Mouse (Mus musculus) gastrocnemius, adult 8-10 months (tissue): ENCODE data around the gene Cyp2u1. TPM values are rescaled to one million over a fixed set of nuclear protein-coding genes. Genes with fewer than 3 reads are reported as not detected.

Experiments
- DNase-seq, 2 experiments: peaks; one replicate each; pipeline ENCODE4 v3.0.0; 2022; ENCODE audit warnings: low spot score in 2 of 2
- total RNA-seq, 4 experiments: library from RNA; stranded (reverse); gene quantifications; 2 replicates each; pipeline ENCODE4 v1.2.4; 2022

Gene Cyp2u1
- total RNA-seq, 4 experiments from 2014 or later = 13.5 to 19.2 (median 16.0) TPM

- no peak for DNase-seq
These were observed 44.1 kb downstream of the Cyp2u1 start for GRCm38 (mm10) chr3:131258921-131259320.

- no peak for DNase-seq
These were observed 47.5 kb downstream of the Cyp2u1 start for GRCm38 (mm10) chr3:131255399-131255981.

GRCm38 (mm10) chr3:131254991-131255390, 48.0 kb downstream of the Cyp2u1 start:
- no peak for DNase-seq

GRCm38 (mm10) chr3:131251601-131252000, 51.4 kb downstream of the Cyp2u1 start:
- no peak for DNase-seq

- DNase-seq = no peak
These were observed 52.0 kb downstream of the Cyp2u1 start for GRCm38 (mm10) chr3:131250978-131251377.

- no peak for DNase-seq
These were observed 52.7 kb downstream of the Cyp2u1 start for GRCm38 (mm10) chr3:131250283-131250682.

- no peak for DNase-seq
These were observed 54.6 kb downstream of the Cyp2u1 start for GRCm38 (mm10) chr3:131248444-131248843.

GRCm38 (mm10) chr3:131247851-131248250, 55.2 kb downstream of the Cyp2u1 start:
- DNase-seq = no peak

- no peak for DNase-seq
These were observed 55.6 kb downstream of the Cyp2u1 start for GRCm38 (mm10) chr3:131247447-131247846.

GRCm38 (mm10) chr3:131246579-131247046, 56.4 kb downstream of the Cyp2u1 start:
- DNase-seq = no peak

- peak in 1 of 2 experiments; percentile 30 for DNase-seq
These were observed 57.1 kb downstream of the Cyp2u1 start for GRCm38 (mm10) chr3:131245766-131246578.

Other genes starting within 250 kb of the Cyp2u1 start
- under 1 TPM in 2 of 4 experiments, not detected in 2; 0.07 to 0.16 TPM for gene Lef1, start 192.8 kb downstream of the Cyp2u1 start, total RNA-seq
- 100 to 1,000 TPM; 133 to 163 (median 155) TPM for gene Hadh, start 31.1 kb downstream of the Cyp2u1 start, total RNA-seq
- gene Sgms2, start 188.2 kb upstream of the Cyp2u1 start, total RNA-seq = 1 to 10 TPM; 1.0 to 2.3 (median 2.1) TPM